Mouse (Mus musculus): ENCODE results near the gene Vmn2r93. TPM values are rescaled to one million over a fixed set of nuclear protein-coding genes. Genes with fewer than 3 reads are reported as not detected.

Gene Vmn2r93
- not detected in 2 replicates for polyA plus RNA-seq (2012; rRNA removed)

GRCm38 (mm10) chr17:18297799-18298198 lies at the start of gene Vmn2r93:
Gene Vmn2r93 (plus strand): TSS chr17:18298099.

DNA sequence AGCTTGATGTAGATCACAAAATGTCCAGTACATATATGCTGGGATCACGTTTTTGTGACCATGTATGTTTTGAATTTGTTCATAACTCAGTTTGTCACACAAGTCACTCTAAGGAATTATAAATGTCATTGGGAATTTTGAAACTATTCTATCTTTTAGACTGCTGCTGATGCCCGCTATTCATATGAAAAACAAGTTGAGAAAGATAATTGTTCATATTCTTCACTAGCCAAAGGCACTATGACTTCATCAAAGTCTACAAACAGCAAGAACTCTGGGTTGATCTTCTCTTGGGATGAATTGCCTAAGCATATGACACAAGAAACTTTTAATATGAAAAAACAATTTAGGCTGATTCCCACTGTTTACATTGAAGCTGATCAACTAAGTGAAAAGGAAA lies 20.2 kb upstream of the Vmn2r93 start, which contains the start of gene Vmn2r94:
Gene Vmn2r94 (minus strand): TSS at position 101 of the 400 bp plus-strand sequence.

Other genes starting within 250 kb of the Vmn2r93 start
- not detected in 2 replicates for gene Vmn2r124, start 248.7 kb upstream of the Vmn2r93 start, polyA plus RNA-seq (2012; rRNA removed)
- not detected in 2 replicates for gene Vmn2r91, start 213.1 kb upstream of the Vmn2r93 start, polyA plus RNA-seq (2012; rRNA removed)
- not detected in 2 replicates for gene Vmn2r92, start 146.2 kb upstream of the Vmn2r93 start, polyA plus RNA-seq (2012; rRNA removed)
- not detected in 2 replicates for gene Vmn2r94, start 20.3 kb upstream of the Vmn2r93 start, polyA plus RNA-seq (2012; rRNA removed)
- not detected in 2 replicates for gene Vmn2r95, start 126.0 kb downstream of the Vmn2r93 start, polyA plus RNA-seq (2012; rRNA removed)

All from central nervous system, embryonic 11.5 days (tissue).